Mouse (Mus musculus) MEL (cell line): Measurements from ENCODE around the gene Scube3. TPM values are rescaled to one million over a fixed set of nuclear protein-coding genes. Genes with fewer than 3 reads are reported as not detected.

Experiments used
- DNase-seq: peaks from one replicate; pipeline ENCODE4 v3.0.0; 2011; ENCODE audit warnings: low read depth, low spot score
- H3K27ac ChIP-seq: 2 replicates; pipeline ENCODE4 v1.5.1; 2012; ENCODE audit warnings: low read depth, mild to moderate bottlenecking, control low read depth, low read length, moderate library complexity; ENCODE audit not compliant: control insufficient read depth
- H3K27me3 ChIP-seq, 2 experiments: fragments of 150-350 bp in 1 of 2; sonication (generic) in 1 of 2; 2 replicates each; pipeline ENCODE4 v1.6.1; 2012; ENCODE audit warnings: low read length in 2 of 2, mild to moderate bottlenecking in 2 of 2, improper control_type of control experiment in 1 of 2, moderate library complexity in 1 of 2; ENCODE audit not compliant: insufficient read depth in 2 of 2, control insufficient read depth in 1 of 2
- H3K36me3 ChIP-seq, 2 experiments: 2 replicates each; pipeline ENCODE4 v1.6.1; 2012 to 2014; ENCODE audit warnings: low read length in 2 of 2, improper control_type of control experiment in 1 of 2, inconsistent platforms in 1 of 2, mild to moderate bottlenecking in 1 of 2; ENCODE audit not compliant: insufficient read depth in 2 of 2, control insufficient read depth in 1 of 2
- H3K4me1 ChIP-seq, 2 experiments: fragments of 150-350 bp in 1 of 2; sonication (generic) in 1 of 2; 2 replicates each; pipeline ENCODE4 v1.6.1; 2012; ENCODE audit warnings: low read length in 2 of 2, improper control_type of control experiment in 1 of 2, mild to moderate bottlenecking in 1 of 2; ENCODE audit not compliant: insufficient read depth in 2 of 2, control insufficient read depth in 1 of 2
- H3K4me3 ChIP-seq, 2 experiments: fragments of 150-350 bp in 1 of 2; sonication (generic) in 1 of 2; 2 replicates each; pipeline ENCODE4 v1.5.1; 2012; ENCODE audit warnings: low read depth in 2 of 2, low read length in 2 of 2, mild to moderate bottlenecking in 2 of 2, moderate library complexity in 2 of 2, control low read depth in 1 of 2, improper control_type of control experiment in 1 of 2; ENCODE audit not compliant: control insufficient read depth in 1 of 2, insufficient read depth in 1 of 2
- H3K79me2 ChIP-seq: 2 replicates; pipeline ENCODE4 v1.6.1; 2012; ENCODE audit warnings: mild to moderate bottlenecking, low read length, moderate library complexity; ENCODE audit not compliant: control insufficient read depth, poor library complexity, insufficient read depth
- H3K9ac ChIP-seq: 2 replicates; pipeline ENCODE4 v1.6.1; 2012; ENCODE audit warnings: low read depth, mild to moderate bottlenecking, control low read depth, low read length, moderate library complexity; ENCODE audit not compliant: control insufficient read depth, poor library complexity, severe bottlenecking
- H3K9me3 ChIP-seq: fragments of 150-350 bp; sonication (generic); replicated peaks from 2 replicates; pipeline ENCODE4 v1.6.1; 2012; ENCODE audit warnings: mild to moderate bottlenecking, low read length, improper control_type of control experiment, moderate library complexity; ENCODE audit not compliant: insufficient read depth
- CHD2 ChIP-seq: IDR thresholded peaks from 2 replicates; pipeline ENCODE4 v1.6.1; 2011; ENCODE audit warnings: low read length, improper control_type of control experiment
- E2F4 ChIP-seq: IDR thresholded peaks from 2 replicates; pipeline ENCODE4 v1.6.1; 2011; ENCODE audit warnings: low read depth, low read length, improper control_type of control experiment, borderline replicate concordance
- EP300 ChIP-seq, 2 experiments: IDR thresholded peaks; 2 replicates each; pipeline ENCODE4 v1.6.1; 2011; ENCODE audit warnings: improper control_type of control experiment in 2 of 2, low read length in 2 of 2, low read depth in 1 of 2, mild to moderate bottlenecking in 1 of 2
- ETS1 ChIP-seq: IDR thresholded peaks from 2 replicates; pipeline ENCODE4 v1.6.1; 2012; ENCODE audit warnings: low read depth, mild to moderate bottlenecking, inconsistent platforms, low read length, improper control_type of control experiment, moderate library complexity
- GABPA ChIP-seq: IDR thresholded peaks from 2 replicates; pipeline ENCODE4 v1.6.1; 2012; ENCODE audit warnings: low read depth, mild to moderate bottlenecking, inconsistent platforms, low read length, improper control_type of control experiment, moderate library complexity
- GATA1 ChIP-seq: IDR thresholded peaks from 2 replicates; pipeline ENCODE4 v1.6.1; 2011; ENCODE audit warnings: low read depth, low read length, improper control_type of control experiment
- HCFC1 ChIP-seq: IDR thresholded peaks from 2 replicates; pipeline ENCODE4 v1.6.1; 2012; ENCODE audit warnings: low read depth, mild to moderate bottlenecking, inconsistent platforms, low read length, improper control_type of control experiment, moderate library complexity
- JUND ChIP-seq: IDR thresholded peaks from 2 replicates; pipeline ENCODE4 v1.6.1; 2011; ENCODE audit warnings: low read depth, mild to moderate bottlenecking, improper control_type of control experiment, low read length
- KAT2A ChIP-seq: conservative IDR thresholded peaks from 2 replicates; pipeline ENCODE4 v1.6.1; 2012; ENCODE audit warnings: low read depth, low read length, improper control_type of control experiment, inconsistent platforms
- MAX ChIP-seq: IDR thresholded peaks from 2 replicates; pipeline ENCODE4 v1.6.1; 2011; ENCODE audit warnings: low read length, improper control_type of control experiment
- MXI1 ChIP-seq: IDR thresholded peaks from 2 replicates; pipeline ENCODE4 v1.6.1; 2011; ENCODE audit warnings: mild to moderate bottlenecking, low read depth, low read length, improper control_type of control experiment
- MYC ChIP-seq: IDR thresholded peaks from 2 replicates; pipeline ENCODE4 v1.6.1; 2011; ENCODE audit warnings: low read depth, mild to moderate bottlenecking, low read length, improper control_type of control experiment, moderate library complexity
- POLR2AphosphoS2 ChIP-seq: IDR thresholded peaks from 2 replicates; pipeline ENCODE4 v1.6.1; 2011; ENCODE audit warnings: low read length, improper control_type of control experiment
- SIN3A ChIP-seq: IDR thresholded peaks from 2 replicates; pipeline ENCODE4 v1.6.1; 2012; ENCODE audit warnings: low read length, improper control_type of control experiment, inconsistent platforms
- SMC3 ChIP-seq: IDR thresholded peaks from 2 replicates; pipeline ENCODE4 v1.6.1; 2011; ENCODE audit warnings: low read depth, low read length, improper control_type of control experiment
- TBP ChIP-seq: IDR thresholded peaks from 2 replicates; pipeline ENCODE4 v1.8.0; 2011; ENCODE audit warnings: low read depth, low read length, improper control_type of control experiment
- TCF12 ChIP-seq: IDR thresholded peaks from 2 replicates; pipeline ENCODE4 v1.6.1; 2014; ENCODE audit warnings: low read depth, mild to moderate bottlenecking, inconsistent platforms, low read length, improper control_type of control experiment, moderate library complexity
- UBTF ChIP-seq: IDR thresholded peaks from 2 replicates; pipeline ENCODE4 v1.6.1; 2012; ENCODE audit warnings: low read depth, mild to moderate bottlenecking, inconsistent platforms, low read length, improper control_type of control experiment, moderate library complexity, borderline replicate concordance; ENCODE audit not compliant: insufficient read depth
- USF1 ChIP-seq: IDR thresholded peaks from 2 replicates; pipeline ENCODE4 v1.6.1; 2014; ENCODE audit warnings: low read depth, mild to moderate bottlenecking, inconsistent platforms, low read length, improper control_type of control experiment, moderate library complexity
- USF2 ChIP-seq, 2 experiments: IDR thresholded peaks; 2 replicates each; pipeline ENCODE4 v1.6.1; 2011 to 2012; ENCODE audit warnings: improper control_type of control experiment in 2 of 2, low read length in 2 of 2, borderline replicate concordance in 1 of 2, inconsistent platforms in 1 of 2, low read depth in 1 of 2, mild to moderate bottlenecking in 1 of 2; ENCODE audit not compliant: insufficient read depth in 1 of 2
- ZKSCAN1 ChIP-seq: IDR thresholded peaks from 2 replicates; pipeline ENCODE4 v1.6.1; 2012; ENCODE audit warnings: low read depth, mild to moderate bottlenecking, inconsistent platforms, low read length, improper control_type of control experiment, moderate library complexity
- ZNF384 ChIP-seq: IDR thresholded peaks from 2 replicates; pipeline ENCODE4 v1.6.1; 2012; ENCODE audit warnings: low read depth, mild to moderate bottlenecking, inconsistent platforms, low read length, improper control_type of control experiment
- polyA plus RNA-seq, 2 experiments: library from polyadenylated mRNA; stranded (reverse) in 1 of 2; unstranded in 1 of 2; fragments of >175 nt in 1 of 2; fragments of >200 nt in 1 of 2; gene quantifications; 2 replicates each; pipeline versions ENCODE4 v1.2.1 to v1.2.4; 2012; ENCODE audit warnings: low replicate concordance in 2 of 2, low read depth in 1 of 2; ENCODE audit not compliant: insufficient read length in 2 of 2, insufficient read depth in 1 of 2, missing spikeins in 1 of 2
- total RNA-seq: library from RNA; depleted of rRNA; stranded (reverse); fragments of 300-350 nt; gene quantifications from 2 replicates; pipeline ENCODE4 v1.2.3, GENCODE M21; 2012

The Scube3 gene
- total and polyA plus RNA-seq, 3 experiments, result 0.03 to 0.04 TPM; not detected in 1

DNA sequence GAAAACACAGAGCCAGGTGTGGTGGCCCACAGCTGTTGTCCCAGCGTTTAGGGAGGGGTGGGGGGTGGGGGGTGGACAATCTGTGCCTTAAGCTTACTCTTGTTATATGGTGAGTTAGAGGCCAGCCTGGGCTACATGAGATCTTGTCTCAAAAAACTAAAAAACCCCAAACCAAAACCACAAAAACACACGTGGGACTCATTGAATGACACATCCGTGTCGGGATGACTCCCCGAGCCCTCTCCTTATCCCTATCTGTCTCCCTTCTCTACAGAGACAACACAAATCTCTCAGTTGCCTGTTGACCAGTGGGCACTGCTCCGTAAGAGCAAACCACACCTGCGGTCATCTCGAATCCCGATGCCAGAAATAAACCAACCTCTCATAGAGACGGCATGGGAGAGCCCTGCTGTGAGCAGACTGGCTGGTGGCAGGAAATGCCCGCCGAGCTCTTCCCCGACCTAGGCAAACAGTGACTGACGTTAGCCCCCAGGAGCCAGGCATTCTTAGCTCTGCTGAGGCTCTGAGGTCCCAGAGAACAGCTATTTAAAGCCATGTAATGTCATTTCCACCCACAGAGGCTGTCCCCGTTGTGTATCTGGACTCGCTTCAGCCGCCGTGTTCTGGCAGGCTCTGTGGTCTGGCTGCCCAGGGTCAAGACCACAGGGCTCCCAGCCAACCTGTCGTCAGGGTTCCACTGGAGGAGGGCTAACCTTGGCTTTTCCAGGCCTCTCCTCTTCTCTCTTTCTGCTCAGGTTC is 24.3 kb upstream of the Scube3 start:
- Histone ChIP-seq H3K79me2 (no peaks in the 10 kb centered on the region), H3K9me3 (no peaks in the 10 kb centered on the region), H3K9ac (no peak overlapping the region), H3K4me3 (no peak overlapping the region), H3K27me3 (peaks cover 0 to 5% of the 10 kb centered on the region in 2 experiments; a peak in 2 of 4 replicates), H3K27ac (no peak overlapping the region), H3K36me3 (no peaks in the 10 kb centered on the region), H3K4me1 (no peaks in the 10 kb centered on the region)
- TF ChIP-seq POLR2AphosphoS2 (no peak), MXI1 (no peak), ZKSCAN1 (no peak), GATA1 (no peak), HCFC1 (no peak), GABPA (no peak), USF2 (IDR thresholded peaks at IDR 0.05; ENCODE audit: borderline replicate concordance in 1 of 2, insufficient read depth in 1 of 2, low read depth in 1 of 2, low read length in 2 of 2) (no peak), ZNF384 (no peak)
- DNase-seq, result no peak

DNA sequence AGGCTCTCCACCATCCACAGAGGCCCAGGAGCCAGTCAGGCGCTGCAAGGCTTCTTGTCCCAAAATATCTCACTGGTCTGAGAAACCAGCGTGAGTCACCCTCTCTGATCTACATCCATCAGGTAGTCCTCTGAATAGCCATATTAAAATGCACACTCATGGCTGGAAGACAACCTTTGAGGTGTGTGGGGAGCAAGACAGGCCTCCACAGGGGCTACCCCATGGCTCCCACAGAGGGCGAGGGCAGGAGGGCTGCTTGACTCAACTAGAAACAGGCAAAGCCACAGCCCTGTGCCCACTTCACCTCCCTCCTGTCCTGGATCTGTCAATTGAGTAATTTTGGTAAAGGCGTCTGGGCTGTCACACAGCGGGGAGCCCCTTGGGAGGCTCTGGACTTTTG is 21.5 kb upstream of the Scube3 start:
- no peak for TF ChIP-seq CHD2
- no peak for TF ChIP-seq TBP
- no peak for TF ChIP-seq EP300 (IDR thresholded peaks at IDR 0.05; ENCODE audit: low read depth in 1 of 2, low read length in 2 of 2)
- TF ChIP-seq E2F4, result no peak
- no peak for TF ChIP-seq ETS1
- TF ChIP-seq SMC3, result no peak
- no peak for TF ChIP-seq USF1
- no peak for TF ChIP-seq MXI1
- no peak for TF ChIP-seq ZNF384
- TF ChIP-seq TCF12, result no peak
- no peak for TF ChIP-seq JUND
- no peak for TF ChIP-seq UBTF
- no peak for TF ChIP-seq KAT2A
- no peak for TF ChIP-seq GABPA
- no peak for TF ChIP-seq SIN3A
- TF ChIP-seq USF2 (IDR thresholded peaks at IDR 0.05; ENCODE audit: borderline replicate concordance in 1 of 2, insufficient read depth in 1 of 2, low read depth in 1 of 2, low read length in 2 of 2), result no peak
- TF ChIP-seq MYC, result no peak
- TF ChIP-seq MAX, result no peak
- Histone ChIP-seq H3K4me1 (no peaks in the 10 kb centered on the region), H3K9ac (no peak overlapping the region), H3K27me3 (peaks cover 0 to 6% of the 10 kb centered on the region in 2 experiments), H3K9me3 (no peaks in the 10 kb centered on the region), H3K79me2 (no peaks in the 10 kb centered on the region), H3K36me3 (no peaks in the 10 kb centered on the region), H3K4me3 (no peak overlapping the region), H3K27ac (no peak overlapping the region)
- DNase-seq, result no peak
